Comparison of ENCODE assay signal across 8 mouse cellular contexts in genomic region chr4:151861471-151861805, GRCm38 (mm10). TPM values are rescaled to one million over a fixed set of nuclear protein-coding genes. Genes with fewer than 3 reads are reported as not detected.
A peak's percentile ranks its signal among the peaks of the same experiment; 100 is the strongest.
DNase-seq lines count a peak whose midpoint lies in the region; ATAC-seq and TF ChIP-seq lines count a peak whose summit lies in the region.

No protein-coding gene starts in this region.

- WGBS in spleen, adult 2 months = under 1% methylated on average over 22 of the region's 58 CpGs
- under 1% methylated on average over 47 of the region's 58 CpGs for WGBS in intestine, embryonic 15.5 days
- WGBS in neural tube, embryonic 15.5 days = 0% methylated on average over 4 of the region's 58 CpGs

- H3K27ac ChIP-seq in spleen, adult 2 months (ENCODE audit: insufficient read depth, low read length) = peak overlapping the region; percentile 86
- 0 out of 2 replicates have a peak overlapping the region, but pooled peaks have one; percentile 58 for H3K27ac ChIP-seq in intestine, embryonic 15.5 days
- peak overlapping the region; percentile 92 for H3K27ac ChIP-seq in neural tube, embryonic 15.5 days (replicated peaks)

- no peaks in the 10 kb centered on the region for H3K27me3 ChIP-seq in spleen, adult 2 months (ENCODE audit: control insufficient read depth, insufficient read depth, low read length)
- no peaks in the 10 kb centered on the region for H3K27me3 ChIP-seq in intestine, embryonic 15.5 days (replicated peaks)
- H3K27me3 ChIP-seq in neural tube, embryonic 15.5 days (replicated peaks) = no peaks in the 10 kb centered on the region

- peak overlapping the region; percentile 74 for H3K9ac ChIP-seq in intestine, embryonic 15.5 days
- H3K9ac ChIP-seq in neural tube, embryonic 15.5 days (replicated peaks) = peak overlapping the region; percentile 87

- no peaks in the 10 kb centered on the region for H3K9me3 ChIP-seq in intestine, embryonic 15.5 days
- H3K9me3 ChIP-seq in neural tube, embryonic 15.5 days (replicated peaks) = no peaks in the 10 kb centered on the region

- TF ChIP-seq CTCF in spleen, adult 2 months (IDR thresholded peaks at IDR 0.05; ENCODE audit: extremely low read depth, insufficient read depth, insufficient read length, insufficient replicate concordance) = no peak

- no peak for ATAC-seq in cerebellum, adult (ENCODE audit: insufficient number of reproducible peaks, low FRiP score, low TSS enrichment)
- ATAC-seq in intestine, embryonic 15.5 days = no peak
- ATAC-seq in neural tube, embryonic 15.5 days (ENCODE audit: low FRiP score) = no peak

- H3K4me1 ChIP-seq in spleen, adult 2 months (ENCODE audit: control insufficient read depth, insufficient read depth, insufficient read length) = no peaks in the 10 kb centered on the region; the same call in 1 of the 2 replicates
- peaks cover 5% of the 10 kb centered on the region; the same call in 1 of the 2 replicates for H3K4me1 ChIP-seq in intestine, embryonic 15.5 days (replicated peaks)
- peaks cover 45% of the 10 kb centered on the region for H3K4me1 ChIP-seq in neural tube, embryonic 15.5 days

- peak overlapping the region; percentile 89 for H3K4me2 ChIP-seq in intestine, embryonic 15.5 days (replicated peaks)
- peak overlapping the region; percentile 94 for H3K4me2 ChIP-seq in neural tube, embryonic 15.5 days

- no peaks in the 10 kb centered on the region for H3K36me3 ChIP-seq in spleen, adult 2 months (ENCODE audit: control insufficient read depth, insufficient read depth, low read length)
- H3K36me3 ChIP-seq in intestine, embryonic 15.5 days = no peaks in the 10 kb centered on the region
- H3K36me3 ChIP-seq in neural tube, embryonic 15.5 days = no peaks in the 10 kb centered on the region

- H3K4me3 ChIP-seq in spleen, adult 2 months (ENCODE audit: extremely low read depth, insufficient read depth, insufficient read length) = peak overlapping the region; percentile 91
- H3K4me3 ChIP-seq in intestine, embryonic 15.5 days (replicated peaks) = peak overlapping the region; percentile 83
- H3K4me3 ChIP-seq in neural tube, embryonic 15.5 days (replicated peaks) = peak overlapping the region; percentile 74

- peak; percentile 100 for DNase-seq in cerebellum, postnatal 4 days (ENCODE audit: low spot score in 2 of 2)
- DNase-seq in spleen, adult 2 months (ENCODE audit: low read depth in 1 of 2, low spot score in 2 of 2) = no peak
- no peak for DNase-seq in spleen, adult 12 weeks (ENCODE audit: low spot score)
- no peak for DNase-seq in B cell, adult 2 months
- DNase-seq in kidney, postnatal 4 days = no peak

- no peak for TF ChIP-seq POLR2A in spleen, adult 2 months (IDR thresholded peaks at IDR 0.05; ENCODE audit: low read depth, low read length)

RNA-seq across cellular contexts. Expression of gene Camta1, which starts 0.2 kb away (rescaled TPM):
- 6.3 and 7.7 TPM in 2 replicates for polyA plus RNA-seq in spleen, adult 2 months (2012; rRNA removed)
- 70.2 and 75.7 TPM in 2 replicates for polyA plus RNA-seq in intestine, embryonic 15.5 days (2015; fragmentation: Nextera tagmentation; extraction: Ambion mirVana)
- polyA plus RNA-seq in neural tube, embryonic 15.5 days (2015; fragmentation: Nextera tagmentation; extraction: Ambion mirVana) = 158 and 161 TPM in 2 replicates

Comparison
In these comparisons a context has a peak if more than half of its experiments do, and no peak if none do; other contexts are left out.
1. DNase-seq: peak in cerebellum, postnatal 4 days (2 of 2); none in spleen, adult 2 months (0 of 2), spleen, adult 12 weeks (single experiment), B cell, adult 2 months (0 of 2) and kidney, postnatal 4 days (0 of 2).
2. Peak in every context shown above with its lines, with median percentiles within 50 percentile points of each other: H3K27ac ChIP-seq and H3K4me3 ChIP-seq.